Mouse (Mus musculus) heart, embryonic 11.5 days (tissue): ENCODE data around the gene Zc3h7b. TPM values are rescaled to one million over a fixed set of nuclear protein-coding genes. Genes with fewer than 3 reads are reported as not detected.

Experiments
- ATAC-seq: fragments of 200-750 bp; cut with Nextera tagmentation; replicated peaks from 2 replicates; pipeline ENCODE4 v1.8.0; 2017; ENCODE audit warnings: moderate library complexity; ENCODE audit not compliant: insufficient number of reproducible peaks, low FRiP score, low TSS enrichment
- H3K27ac ChIP-seq: fragments of 300-500 bp; sonication (generic); 2 replicates; pipeline ENCODE4 v1.5.1; 2014; ENCODE audit warnings: mild to moderate bottlenecking, low read depth, low read length
- H3K27me3 ChIP-seq: fragments of 300-500 bp; sonication (generic); 2 replicates; pipeline ENCODE4 v1.6.1; 2014; ENCODE audit warnings: mild to moderate bottlenecking, low read length, mixed read lengths; ENCODE audit not compliant: control insufficient read depth, insufficient read depth
- H3K36me3 ChIP-seq: fragments of 300-500 bp; sonication (generic); 2 replicates; pipeline ENCODE4 v1.6.1; 2014; ENCODE audit warnings: mild to moderate bottlenecking, low read length, moderate library complexity, mixed read lengths; ENCODE audit not compliant: control insufficient read depth, insufficient read depth
- H3K4me1 ChIP-seq: fragments of 300-500 bp; sonication (generic); 2 replicates; pipeline ENCODE4 v1.6.1; 2014; ENCODE audit warnings: low read length; ENCODE audit not compliant: control insufficient read depth, insufficient read depth
- H3K4me2 ChIP-seq: fragments of 300-500 bp; sonication (generic); 2 replicates; pipeline ENCODE4 v1.6.1; 2014; ENCODE audit warnings: mild to moderate bottlenecking, moderate library complexity
- H3K4me3 ChIP-seq: fragments of 300-500 bp; sonication (generic); 2 replicates; pipeline ENCODE4 v1.5.1; 2014; ENCODE audit warnings: low read depth, low read length
- H3K9ac ChIP-seq: fragments of 300-500 bp; sonication (generic); 2 replicates; pipeline ENCODE4 v1.6.1; 2014; ENCODE audit warnings: mild to moderate bottlenecking, low read depth, low read length, moderate library complexity
- H3K9me3 ChIP-seq: fragments of 300-500 bp; sonication (generic); replicated peaks from 2 replicates; pipeline ENCODE4 v1.6.1; 2016; ENCODE audit warnings: low read length; ENCODE audit not compliant: control insufficient read depth
- WGBS: fragments of 180-500 bp; shearing (Covaris S2); extraction: QIAGEN DNeasy Blood & Tissue Kit; methylation state at CpG from one replicate; pipeline ENCODE4 v1.1.7; 2014; ENCODE audit not compliant: insufficient replicate concordance; 5-methylcytosine and 5-hydroxymethylcytosine counted together
- polyA plus RNA-seq: library from polyadenylated mRNA; unstranded; fragments of >200 nt; fragmentation: Nextera tagmentation; extraction: Ambion mirVana; gene quantifications from 2 replicates; pipeline ENCODE4 v1.2.1, GENCODE M21; 2014

The Zc3h7b gene
- polyA plus RNA-seq, 1 experiment from 2014 or later: 36.8 TPM

- Histone ChIP-seq H3K27me3 (no peaks in the 10 kb centered on the region), H3K4me2 (no peak overlapping the region), H3K36me3 (peaks cover 22% of the 10 kb centered on the region), H3K4me3 (no peak overlapping the region), H3K4me1 (no peaks in the 10 kb centered on the region), H3K9me3 (no peaks in the 10 kb centered on the region), H3K9ac (no peak overlapping the region), H3K27ac (no peak overlapping the region)
- 86% methylated on average over 3 of the region's 3 CpGs for WGBS
- ATAC-seq: no peak
Measured at GRCm38 (mm10) chr15:81703094-81703489, 41.8 kb upstream of the Zc3h7b start.

- H3K9ac ChIP-seq: no peak overlapping the region
- no peaks in the 10 kb centered on the region for H3K4me1 ChIP-seq
- H3K4me3 ChIP-seq: no peak overlapping the region
- no peak overlapping the region for H3K27ac ChIP-seq
- 93% methylated on average over 11 of the region's 11 CpGs for WGBS
- no peak for ATAC-seq
- H3K36me3 ChIP-seq: peaks cover 57% of the 10 kb centered on the region
- H3K9me3 ChIP-seq: no peaks in the 10 kb centered on the region
- H3K27me3 ChIP-seq: no peaks in the 10 kb centered on the region
- H3K4me2 ChIP-seq: no peak overlapping the region
Measured at GRCm38 (mm10) chr15:81708991-81709390, 35.9 kb upstream of the Zc3h7b start.

GRCm38 (mm10) chr15:81709686-81710085 lies 35.2 kb upstream of the Zc3h7b start:
- WGBS: 100% methylated on average over 1 of the region's 1 CpGs
- no peak overlapping the region for H3K4me2 ChIP-seq

GRCm38 (mm10) chr15:81710801-81711200 lies 34.1 kb upstream of the Zc3h7b start:
- no peak overlapping the region for H3K27ac ChIP-seq
- H3K4me2 ChIP-seq: no peak overlapping the region
- H3K9ac ChIP-seq: no peak overlapping the region
- H3K4me3 ChIP-seq: no peak overlapping the region
- no peaks in the 10 kb centered on the region for H3K9me3 ChIP-seq
- no peaks in the 10 kb centered on the region for H3K4me1 ChIP-seq
- 78% methylated on average over 4 of the region's 4 CpGs for WGBS
- no peaks in the 10 kb centered on the region for H3K27me3 ChIP-seq
- H3K36me3 ChIP-seq: peaks cover 49% of the 10 kb centered on the region
- no peak for ATAC-seq

More at GRCm38 (mm10) chr15:81709686-81710085, 35.2 kb upstream of the Zc3h7b start:
- no peak for ATAC-seq
- Histone ChIP-seq H3K4me3 (no peak overlapping the region), H3K9ac (no peak overlapping the region), H3K4me1 (no peaks in the 10 kb centered on the region), H3K36me3 (peaks cover 52% of the 10 kb centered on the region), H3K27me3 (no peaks in the 10 kb centered on the region), H3K9me3 (no peaks in the 10 kb centered on the region), H3K27ac (no peak overlapping the region)

GRCm38 (mm10) chr15:81713742-81714141 lies 31.1 kb upstream of the Zc3h7b start:
- no peak overlapping the region for H3K9ac ChIP-seq
- H3K27me3 ChIP-seq: no peaks in the 10 kb centered on the region
- H3K4me2 ChIP-seq: no peak overlapping the region
- 84% methylated on average over 6 of the region's 6 CpGs for WGBS
- H3K27ac ChIP-seq: no peak overlapping the region
- H3K36me3 ChIP-seq: peaks cover 55% of the 10 kb centered on the region
- H3K4me3 ChIP-seq: no peak overlapping the region
- ATAC-seq: no peak
- H3K9me3 ChIP-seq: no peaks in the 10 kb centered on the region
- H3K4me1 ChIP-seq: no peaks in the 10 kb centered on the region

GRCm38 (mm10) chr15:81718336-81719138 lies 26.3 kb upstream of the Zc3h7b start:
- Histone ChIP-seq H3K4me2 (no peak overlapping the region), H3K9me3 (no peaks in the 10 kb centered on the region), H3K9ac (no peak overlapping the region), H3K27me3 (no peaks in the 10 kb centered on the region), H3K36me3 (peaks cover 60% of the 10 kb centered on the region), H3K4me3 (no peak overlapping the region), H3K4me1 (no peaks in the 10 kb centered on the region), H3K27ac (no peak overlapping the region)
- WGBS: 95% methylated on average over 9 of the region's 9 CpGs
- no peak for ATAC-seq

- WGBS: 88% methylated on average over 6 of the region's 6 CpGs
- no peak overlapping the region for H3K4me2 ChIP-seq
- no peak for ATAC-seq
- H3K27ac ChIP-seq: no peak overlapping the region
- H3K4me3 ChIP-seq: no peak overlapping the region
- H3K36me3 ChIP-seq: peaks cover 59% of the 10 kb centered on the region
- no peaks in the 10 kb centered on the region for H3K9me3 ChIP-seq
- H3K4me1 ChIP-seq: no peaks in the 10 kb centered on the region
- H3K27me3 ChIP-seq: no peaks in the 10 kb centered on the region
- H3K9ac ChIP-seq: no peak overlapping the region
Measured at GRCm38 (mm10) chr15:81719139-81719531, 25.7 kb upstream of the Zc3h7b start.

- H3K36me3 ChIP-seq: peaks cover 49% of the 10 kb centered on the region
- H3K9me3 ChIP-seq: no peaks in the 10 kb centered on the region
- no peak overlapping the region for H3K27ac ChIP-seq
- no peaks in the 10 kb centered on the region for H3K4me1 ChIP-seq
- no peaks in the 10 kb centered on the region for H3K27me3 ChIP-seq
- 93% methylated on average over 5 of the region's 5 CpGs for WGBS
- ATAC-seq: no peak
- no peak overlapping the region for H3K4me2 ChIP-seq
- H3K4me3 ChIP-seq: no peak overlapping the region
- no peak overlapping the region for H3K9ac ChIP-seq
Measured at GRCm38 (mm10) chr15:81722361-81722760, 22.5 kb upstream of the Zc3h7b start.

GRCm38 (mm10) chr15:81723653-81724052 lies 21.2 kb upstream of the Zc3h7b start:
- Histone ChIP-seq H3K4me1 (peaks cover 11% of the 10 kb centered on the region), H3K4me2 (no peak overlapping the region), H3K9me3 (no peaks in the 10 kb centered on the region), H3K27me3 (no peaks in the 10 kb centered on the region), H3K27ac (no peak overlapping the region), H3K36me3 (peaks cover 41% of the 10 kb centered on the region), H3K4me3 (no peak overlapping the region), H3K9ac (no peak overlapping the region)
- 90% methylated on average over 11 of the region's 11 CpGs for WGBS
- no peak for ATAC-seq
